Mouse (Mus musculus) MEL (cell line): ENCODE data around the gene Stk38l. TPM values are rescaled to one million over a fixed set of nuclear protein-coding genes. Genes with fewer than 3 reads are reported as not detected.
A peak's percentile ranks its signal among the peaks of the same experiment; 100 is the strongest.

Source experiments
- DNase-seq: peaks from one replicate; pipeline ENCODE4 v3.0.0; 2011; ENCODE audit warnings: low read depth, low spot score
- H3K27ac ChIP-seq: 2 replicates; pipeline ENCODE4 v1.5.1; 2012; ENCODE audit warnings: low read depth, mild to moderate bottlenecking, control low read depth, low read length, moderate library complexity; ENCODE audit not compliant: control insufficient read depth
- H3K27me3 ChIP-seq, 2 experiments: fragments of 150-350 bp in 1 of 2; sonication (generic) in 1 of 2; 2 replicates each; pipeline ENCODE4 v1.6.1; 2012; ENCODE audit warnings: low read length in 2 of 2, mild to moderate bottlenecking in 2 of 2, improper control_type of control experiment in 1 of 2, moderate library complexity in 1 of 2; ENCODE audit not compliant: insufficient read depth in 2 of 2, control insufficient read depth in 1 of 2
- H3K36me3 ChIP-seq, 2 experiments: 2 replicates each; pipeline ENCODE4 v1.6.1; 2012 to 2014; ENCODE audit warnings: low read length in 2 of 2, improper control_type of control experiment in 1 of 2, inconsistent platforms in 1 of 2, mild to moderate bottlenecking in 1 of 2; ENCODE audit not compliant: insufficient read depth in 2 of 2, control insufficient read depth in 1 of 2
- H3K4me1 ChIP-seq, 2 experiments: fragments of 150-350 bp in 1 of 2; sonication (generic) in 1 of 2; 2 replicates each; pipeline ENCODE4 v1.6.1; 2012; ENCODE audit warnings: low read length in 2 of 2, improper control_type of control experiment in 1 of 2, mild to moderate bottlenecking in 1 of 2; ENCODE audit not compliant: insufficient read depth in 2 of 2, control insufficient read depth in 1 of 2
- H3K4me3 ChIP-seq, 2 experiments: fragments of 150-350 bp in 1 of 2; sonication (generic) in 1 of 2; 2 replicates each; pipeline ENCODE4 v1.5.1; 2012; ENCODE audit warnings: low read depth in 2 of 2, low read length in 2 of 2, mild to moderate bottlenecking in 2 of 2, moderate library complexity in 2 of 2, control low read depth in 1 of 2, improper control_type of control experiment in 1 of 2; ENCODE audit not compliant: control insufficient read depth in 1 of 2, insufficient read depth in 1 of 2
- H3K79me2 ChIP-seq: 2 replicates; pipeline ENCODE4 v1.6.1; 2012; ENCODE audit warnings: mild to moderate bottlenecking, low read length, moderate library complexity; ENCODE audit not compliant: control insufficient read depth, poor library complexity, insufficient read depth
- H3K9ac ChIP-seq: 2 replicates; pipeline ENCODE4 v1.6.1; 2012; ENCODE audit warnings: low read depth, mild to moderate bottlenecking, control low read depth, low read length, moderate library complexity; ENCODE audit not compliant: control insufficient read depth, poor library complexity, severe bottlenecking
- H3K9me3 ChIP-seq: fragments of 150-350 bp; sonication (generic); replicated peaks from 2 replicates; pipeline ENCODE4 v1.6.1; 2012; ENCODE audit warnings: mild to moderate bottlenecking, low read length, improper control_type of control experiment, moderate library complexity; ENCODE audit not compliant: insufficient read depth
- CHD1 ChIP-seq: IDR thresholded peaks from 2 replicates; pipeline ENCODE4 v1.6.1; 2012; ENCODE audit warnings: low read depth, mild to moderate bottlenecking, inconsistent platforms, low read length, improper control_type of control experiment
- EP300 ChIP-seq, 2 experiments: IDR thresholded peaks; 2 replicates each; pipeline ENCODE4 v1.6.1; 2011; ENCODE audit warnings: improper control_type of control experiment in 2 of 2, low read length in 2 of 2, low read depth in 1 of 2, mild to moderate bottlenecking in 1 of 2
- GATA1 ChIP-seq: IDR thresholded peaks from 2 replicates; pipeline ENCODE4 v1.6.1; 2011; ENCODE audit warnings: low read depth, low read length, improper control_type of control experiment
- KAT2A ChIP-seq: conservative IDR thresholded peaks from 2 replicates; pipeline ENCODE4 v1.6.1; 2012; ENCODE audit warnings: low read depth, low read length, improper control_type of control experiment, inconsistent platforms
- MAFK ChIP-seq: IDR thresholded peaks from 2 replicates; pipeline ENCODE4 v1.6.1; 2011; ENCODE audit warnings: low read depth, mild to moderate bottlenecking, low read length, improper control_type of control experiment, borderline replicate concordance
- MAX ChIP-seq: IDR thresholded peaks from 2 replicates; pipeline ENCODE4 v1.6.1; 2011; ENCODE audit warnings: low read length, improper control_type of control experiment
- MAZ ChIP-seq: IDR thresholded peaks from 2 replicates; pipeline ENCODE4 v1.6.1; 2012; ENCODE audit warnings: low read depth, mild to moderate bottlenecking, inconsistent platforms, low read length, improper control_type of control experiment
- MEF2A ChIP-seq: IDR thresholded peaks from 2 replicates; pipeline ENCODE4 v1.6.1; 2014; ENCODE audit warnings: low read depth, mild to moderate bottlenecking, inconsistent platforms, low read length, improper control_type of control experiment; ENCODE audit not compliant: poor library complexity, insufficient replicate concordance, severe bottlenecking; ENCODE audit errors: extremely low read depth
- MXI1 ChIP-seq: IDR thresholded peaks from 2 replicates; pipeline ENCODE4 v1.6.1; 2011; ENCODE audit warnings: mild to moderate bottlenecking, low read depth, low read length, improper control_type of control experiment
- MYC ChIP-seq: IDR thresholded peaks from 2 replicates; pipeline ENCODE4 v1.6.1; 2011; ENCODE audit warnings: low read depth, mild to moderate bottlenecking, low read length, improper control_type of control experiment, moderate library complexity
- NELFE ChIP-seq: IDR thresholded peaks from 2 replicates; pipeline ENCODE4 v1.6.1; 2011; ENCODE audit warnings: low read depth, low read length, improper control_type of control experiment
- POLR2AphosphoS5 ChIP-seq: IDR thresholded peaks from 2 replicates; pipeline ENCODE4 v1.6.1; 2012; ENCODE audit warnings: low read depth, borderline replicate concordance, mild to moderate bottlenecking, inconsistent platforms, low read length, moderate library complexity, mixed read lengths
- RCOR1 ChIP-seq: IDR thresholded peaks from 2 replicates; pipeline ENCODE4 v1.6.1; 2012; ENCODE audit warnings: low read depth, mild to moderate bottlenecking, inconsistent platforms, low read length, improper control_type of control experiment
- SMC3 ChIP-seq: IDR thresholded peaks from 2 replicates; pipeline ENCODE4 v1.6.1; 2011; ENCODE audit warnings: low read depth, low read length, improper control_type of control experiment
- TAL1 ChIP-seq: IDR thresholded peaks from 2 replicates; pipeline ENCODE4 v1.6.1; 2012; ENCODE audit warnings: mild to moderate bottlenecking, inconsistent platforms, low read length, moderate library complexity, mixed read lengths
- TBP ChIP-seq: IDR thresholded peaks from 2 replicates; pipeline ENCODE4 v1.8.0; 2011; ENCODE audit warnings: low read depth, low read length, improper control_type of control experiment
- UBTF ChIP-seq: IDR thresholded peaks from 2 replicates; pipeline ENCODE4 v1.6.1; 2012; ENCODE audit warnings: low read depth, mild to moderate bottlenecking, inconsistent platforms, low read length, improper control_type of control experiment, moderate library complexity, borderline replicate concordance; ENCODE audit not compliant: insufficient read depth
- USF1 ChIP-seq: IDR thresholded peaks from 2 replicates; pipeline ENCODE4 v1.6.1; 2014; ENCODE audit warnings: low read depth, mild to moderate bottlenecking, inconsistent platforms, low read length, improper control_type of control experiment, moderate library complexity
- ZC3H11A ChIP-seq: IDR thresholded peaks from 2 replicates; pipeline ENCODE4 v1.6.1; 2012; ENCODE audit warnings: low read depth, mild to moderate bottlenecking, inconsistent platforms, low read length, improper control_type of control experiment
- ZNF384 ChIP-seq: IDR thresholded peaks from 2 replicates; pipeline ENCODE4 v1.6.1; 2012; ENCODE audit warnings: low read depth, mild to moderate bottlenecking, inconsistent platforms, low read length, improper control_type of control experiment
- polyA plus RNA-seq, 2 experiments: library from polyadenylated mRNA; stranded (reverse) in 1 of 2; unstranded in 1 of 2; fragments of >175 nt in 1 of 2; fragments of >200 nt in 1 of 2; gene quantifications; 2 replicates each; pipeline versions ENCODE4 v1.2.1 to v1.2.4; 2012; ENCODE audit warnings: low replicate concordance in 2 of 2, low read depth in 1 of 2; ENCODE audit not compliant: insufficient read length in 2 of 2, insufficient read depth in 1 of 2, missing spikeins in 1 of 2
- total RNA-seq: library from RNA; depleted of rRNA; stranded (reverse); fragments of 300-350 nt; gene quantifications from 2 replicates; pipeline ENCODE4 v1.2.3, GENCODE M21; 2012

The Stk38l gene
- total and polyA plus RNA-seq, 3 experiments: 5.1 to 9.2 TPM; not detected in 1

DNA sequence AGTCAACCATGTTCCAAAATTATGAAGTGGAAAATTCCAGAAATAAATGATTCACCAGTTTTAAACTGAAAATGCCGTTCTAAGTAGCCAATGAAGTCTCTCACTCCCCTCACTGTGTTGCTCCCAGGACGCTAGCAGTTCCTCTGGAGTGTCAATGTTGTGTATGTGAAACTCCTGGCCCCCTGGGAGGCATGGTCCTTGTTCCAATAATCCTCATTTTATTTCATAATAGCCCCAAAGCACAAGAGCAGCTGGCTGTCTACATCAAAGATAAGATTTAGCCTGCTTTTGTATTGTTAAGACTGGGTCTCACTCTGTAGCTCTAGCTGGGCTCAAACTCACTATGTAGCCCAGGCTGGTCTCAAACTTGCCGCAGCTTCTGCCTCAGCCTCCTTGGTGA, 990 bp upstream of the Stk38l start:
- TF ChIP-seq GATA1 (no peak), CHD1 (no peak)
- TF ChIP-seq, all 39 proteins: peak for 0
- DNase-seq: no peak
- Histone ChIP-seq H3K4me1 (peaks cover 3 to 4% of the 10 kb centered on the region in 2 experiments; a peak in 3 of 4 replicates), H3K9me3 (no peaks in the 10 kb centered on the region), H3K27me3 (no peaks in the 10 kb centered on the region), H3K36me3 (peaks cover 0 to 14% of the 10 kb centered on the region in 2 experiments; a peak in 2 of 4 replicates), H3K79me2 (peaks cover 5% of the 10 kb centered on the region), H3K4me3 (no peak overlapping the region), H3K9ac (no peak overlapping the region), H3K27ac (no peak overlapping the region)

- no peak for TF ChIP-seq RCOR1
- no peak for TF ChIP-seq UBTF
- 0 out of 2 replicates have a peak, but pooled peaks have one; percentile 28 for TF ChIP-seq CHD1
- TF ChIP-seq MXI1: 0 out of 2 replicates have a peak, but pooled peaks have one; percentile 1
- no peak for TF ChIP-seq KAT2A
- TF ChIP-seq TAL1: no peak
- 0 out of 2 replicates have a peak, but pooled peaks have one; percentile 1 for TF ChIP-seq MAX
- no peak for TF ChIP-seq ZC3H11A
- no peak for TF ChIP-seq MYC
- TF ChIP-seq TBP: 0 out of 2 replicates have a peak, but pooled peaks have one; percentile 10
- no peak for TF ChIP-seq MAFK
- no peak for TF ChIP-seq NELFE
- no peak for TF ChIP-seq ZNF384
- no peak for TF ChIP-seq SMC3
- no peak for TF ChIP-seq EP300 (IDR thresholded peaks at IDR 0.05; ENCODE audit: low read depth in 1 of 2, low read length in 2 of 2)
- no peak for TF ChIP-seq MAZ
- no peak for TF ChIP-seq POLR2AphosphoS5
- no peak for TF ChIP-seq USF1
- no peak for TF ChIP-seq MEF2A
- TF ChIP-seq GATA1: no peak
- peaks cover 0 to 14% of the 10 kb centered on the region in 2 experiments; a peak in 2 of 4 replicates for H3K36me3 ChIP-seq
- peak overlapping the region; percentile 88 for H3K9ac ChIP-seq
- H3K4me3 ChIP-seq: peak overlapping the region; percentile 68 to 93
- H3K79me2 ChIP-seq: peaks cover 8% of the 10 kb centered on the region
- peak; percentile 74 for DNase-seq
- peaks cover 3 to 4% of the 10 kb centered on the region in 2 experiments; a peak in 3 of 4 replicates for H3K4me1 ChIP-seq
- no peaks in the 10 kb centered on the region for H3K9me3 ChIP-seq
- no peaks in the 10 kb centered on the region for H3K27me3 ChIP-seq
- peak overlapping the region; percentile 62 for H3K27ac ChIP-seq
Measured at GRCm38 (mm10) chr6:146725384-146725791, 593 bp downstream of the Stk38l start.
